Mouse (Mus musculus) midbrain, embryonic 12.5 days (tissue): Measurements from ENCODE around the gene Sfpq. TPM values are rescaled to one million over a fixed set of nuclear protein-coding genes. Genes with fewer than 3 reads are reported as not detected.

Experiments used
- ATAC-seq: fragments of 200-750 bp; cut with Nextera tagmentation; 2 replicates; pipeline ENCODE4 v1.8.0; 2017; ENCODE audit warnings: low read depth, moderate TSS enrichment, moderate library complexity; ENCODE audit not compliant: low FRiP score
- H3K27ac ChIP-seq: fragments of 300-500 bp; sonication (generic); replicated peaks from 2 replicates; pipeline ENCODE4 v1.5.1; 2016; ENCODE audit warnings: mild to moderate bottlenecking
- H3K27me3 ChIP-seq: fragments of 300-500 bp; sonication (generic); 2 replicates; pipeline ENCODE4 v1.6.1; 2016; ENCODE audit warnings: mild to moderate bottlenecking
- H3K36me3 ChIP-seq: fragments of 300-500 bp; sonication (generic); 2 replicates; pipeline ENCODE4 v1.6.1; 2016
- H3K4me1 ChIP-seq: fragments of 300-500 bp; sonication (generic); 2 replicates; pipeline ENCODE4 v1.6.1; 2016
- H3K4me2 ChIP-seq: fragments of 300-500 bp; sonication (generic); replicated peaks from 2 replicates; pipeline ENCODE4 v1.6.1; 2016; ENCODE audit warnings: mild to moderate bottlenecking, moderate library complexity
- H3K4me3 ChIP-seq: fragments of 300-500 bp; sonication (generic); 2 replicates; pipeline ENCODE4 v1.5.1; 2016; ENCODE audit warnings: mild to moderate bottlenecking
- H3K9ac ChIP-seq: fragments of 300-500 bp; sonication (generic); replicated peaks from 2 replicates; pipeline ENCODE4 v1.6.1; 2016; ENCODE audit warnings: mild to moderate bottlenecking, moderate library complexity
- H3K9me3 ChIP-seq: fragments of 300-500 bp; sonication (generic); 2 replicates; pipeline ENCODE4 v1.6.1; 2016; ENCODE audit warnings: mild to moderate bottlenecking
- WGBS: fragments of 180-500 bp; shearing (Covaris S2); methylation state at CpG from one replicate; pipeline ENCODE4 v1.1.7; 2016; 5-methylcytosine and 5-hydroxymethylcytosine counted together
- polyA plus RNA-seq: library from polyadenylated mRNA; unstranded; fragments of >200 nt; fragmentation: Nextera tagmentation; extraction: Ambion mirVana; gene quantifications from 2 replicates; pipeline ENCODE4 v1.2.1, GENCODE M21; 2016

Gene Sfpq
- polyA plus RNA-seq, 1 experiment from 2014 or later = 176 TPM

- WGBS = 83% methylated on average over 8 of the region's 8 CpGs
Measured at GRCm38 (mm10) chr4:127037908-127038827, 17.0 kb downstream of the Sfpq start.

GRCm38 (mm10) chr4:127038828-127039349, 17.8 kb downstream of the Sfpq start:
- Histone ChIP-seq H3K4me1 (no peaks in the 10 kb centered on the region; the same call in 1 of the 2 replicates), H3K27me3 (no peaks in the 10 kb centered on the region), H3K36me3 (peaks cover 74% of the 10 kb centered on the region), H3K9ac (no peak overlapping the region), H3K27ac (no peak overlapping the region), H3K9me3 (no peaks in the 10 kb centered on the region), H3K4me2 (no peak overlapping the region), H3K4me3 (no peak overlapping the region)
- no peak for ATAC-seq
- WGBS = 96% methylated on average over 3 of the region's 3 CpGs

More at GRCm38 (mm10) chr4:127037908-127038827, 17.0 kb downstream of the Sfpq start:
- Histone ChIP-seq H3K4me2 (no peak overlapping the region), H3K4me1 (no peaks in the 10 kb centered on the region; the same call in 1 of the 2 replicates), H3K9ac (no peak overlapping the region), H3K27me3 (no peaks in the 10 kb centered on the region), H3K4me3 (no peak overlapping the region), H3K36me3 (peaks cover 82% of the 10 kb centered on the region), H3K27ac (no peak overlapping the region), H3K9me3 (no peaks in the 10 kb centered on the region)
- peak; percentile 51; the same call in 1 of the 2 replicates for ATAC-seq

- no peak overlapping the region for H3K27ac ChIP-seq
- no peaks in the 10 kb centered on the region for H3K27me3 ChIP-seq
- WGBS = 88% methylated on average over 3 of the region's 3 CpGs
- peaks cover 72% of the 10 kb centered on the region for H3K36me3 ChIP-seq
- H3K4me2 ChIP-seq = no peak overlapping the region
- H3K4me3 ChIP-seq = no peak overlapping the region
- H3K9me3 ChIP-seq = no peaks in the 10 kb centered on the region
- H3K4me1 ChIP-seq = no peaks in the 10 kb centered on the region
- peak; percentile 31; the same call in 1 of the 2 replicates for ATAC-seq
- H3K9ac ChIP-seq = no peak overlapping the region
Measured at GRCm38 (mm10) chr4:127039871-127040483, 18.9 kb downstream of the Sfpq start.

GRCm38 (mm10) chr4:127043540-127043939, 22.4 kb downstream of the Sfpq start:
- no peaks in the 10 kb centered on the region for H3K9me3 ChIP-seq
- no peak overlapping the region for H3K9ac ChIP-seq
- no peak for ATAC-seq
- H3K4me2 ChIP-seq = no peak overlapping the region
- no peak overlapping the region for H3K4me3 ChIP-seq
- H3K4me1 ChIP-seq = no peaks in the 10 kb centered on the region
- no peaks in the 10 kb centered on the region for H3K27me3 ChIP-seq
- 84% methylated on average over 4 of the region's 4 CpGs for WGBS
- no peak overlapping the region for H3K27ac ChIP-seq
- peaks cover 68% of the 10 kb centered on the region for H3K36me3 ChIP-seq

- Histone ChIP-seq H3K4me1 (no peaks in the 10 kb centered on the region), H3K27me3 (no peaks in the 10 kb centered on the region), H3K4me2 (no peak overlapping the region), H3K4me3 (no peak overlapping the region), H3K36me3 (peaks cover 69% of the 10 kb centered on the region), H3K9ac (no peak overlapping the region), H3K27ac (no peak overlapping the region), H3K9me3 (no peaks in the 10 kb centered on the region)
- whole genome bisulfite sequencing = 92% methylated on average over 8 of the region's 8 CpGs
- ATAC-seq = no peak
Measured at GRCm38 (mm10) chr4:127051121-127051520, 30.0 kb downstream of the Sfpq start.

- H3K4me2 ChIP-seq = no peak overlapping the region
- no peak overlapping the region for H3K4me3 ChIP-seq
- no peaks in the 10 kb centered on the region for H3K9me3 ChIP-seq
- ATAC-seq = no peak
- peaks cover 62% of the 10 kb centered on the region for H3K36me3 ChIP-seq
- no peak overlapping the region for H3K9ac ChIP-seq
- no peaks in the 10 kb centered on the region for H3K27me3 ChIP-seq
- H3K4me1 ChIP-seq = no peaks in the 10 kb centered on the region
- no peak overlapping the region for H3K27ac ChIP-seq
- WGBS = 94% methylated on average over 5 of the region's 5 CpGs
Measured at GRCm38 (mm10) chr4:127053071-127053470, 31.9 kb downstream of the Sfpq start.

- H3K4me2 ChIP-seq = no peak overlapping the region
- no peaks in the 10 kb centered on the region for H3K27me3 ChIP-seq
- WGBS = 86% methylated on average over 7 of the region's 7 CpGs
- H3K4me1 ChIP-seq = no peaks in the 10 kb centered on the region
- no peak overlapping the region for H3K4me3 ChIP-seq
- ATAC-seq = no peak
- H3K9me3 ChIP-seq = no peaks in the 10 kb centered on the region
- peaks cover 60% of the 10 kb centered on the region for H3K36me3 ChIP-seq
- no peak overlapping the region for H3K9ac ChIP-seq
- no peak overlapping the region for H3K27ac ChIP-seq
Measured at GRCm38 (mm10) chr4:127054522-127055198, 33.5 kb downstream of the Sfpq start.

- H3K4me2 ChIP-seq = peak within 1 kb of the TSS; percentile 83
- H3K27ac ChIP-seq = peak within 1 kb of the TSS; percentile 49; the same call in 1 of the 2 replicates
- peak; percentile 91 for ATAC-seq
- peaks cover 22% of the 10 kb centered on the region for H3K36me3 ChIP-seq
- WGBS = 1% methylated on average over 38 of the region's 38 CpGs
- H3K9me3 ChIP-seq = no peaks in the 10 kb centered on the region
- H3K4me3 ChIP-seq = peak within 1 kb of the TSS; percentile 73
- H3K4me1 ChIP-seq = peaks cover 4% of the 10 kb centered on the region; the same call in 1 of the 2 replicates
- no peaks in the 10 kb centered on the region for H3K27me3 ChIP-seq
- H3K9ac ChIP-seq = peak within 1 kb of the TSS; percentile 76
Measured at GRCm38 (mm10) chr4:127060585-127061290, 39.6 kb downstream of the Sfpq start, which contains the start of gene Zmym1. Zmym1 (minus strand) TSS chr4:127061152.

GRCm38 (mm10) chr4:127064051-127064450, 42.9 kb downstream of the Sfpq start:
- H3K9ac ChIP-seq = no peak overlapping the region
- no peak overlapping the region for H3K27ac ChIP-seq
- no peak for ATAC-seq
- no peak overlapping the region for H3K4me3 ChIP-seq
- peaks cover 4% of the 10 kb centered on the region; the same call in 1 of the 2 replicates for H3K4me1 ChIP-seq
- 0 out of 2 replicates have a peak, but pooled peaks cover 4% of the 10 kb centered on the region for H3K36me3 ChIP-seq
- H3K4me2 ChIP-seq = no peak overlapping the region
- H3K9me3 ChIP-seq = 0 out of 2 replicates have a peak, but pooled peaks cover under 1% of the 10 kb centered on the region
- H3K27me3 ChIP-seq = no peaks in the 10 kb centered on the region
- WGBS = 33% methylated on average over 1 of the region's 1 CpGs

- Histone ChIP-seq H3K4me1 (peaks cover 6% of the 10 kb centered on the region), H3K27ac (no peak overlapping the region), H3K4me2 (no peak overlapping the region), H3K9me3 (no peaks in the 10 kb centered on the region), H3K4me3 (no peak overlapping the region), H3K27me3 (no peaks in the 10 kb centered on the region), H3K9ac (no peak overlapping the region), H3K36me3 (no peaks in the 10 kb centered on the region)
- ATAC-seq = no peak
- 74% methylated on average over 1 of the region's 1 CpGs for WGBS
Measured at GRCm38 (mm10) chr4:127074915-127075314, 53.8 kb downstream of the Sfpq start.
